Mouse (Mus musculus) lung, postnatal 0 days (tissue): ENCODE measurements around the gene Adcy6.

Experiments
- CTCF ChIP-seq: IDR thresholded peaks from 2 replicates; pipeline ENCODE4 v1.5.1; 2016; ENCODE audit warnings: antibody characterized with exemption, mild to moderate bottlenecking
- EP300 ChIP-seq: IDR thresholded peaks from 2 replicates; pipeline ENCODE4 v1.6.1; 2016; ENCODE audit warnings: antibody characterized with exemption, mild to moderate bottlenecking, control low read depth

- TF ChIP-seq EP300 = no peak
- TF ChIP-seq CTCF = no peak
Observed at GRCm38 (mm10) chr15:98609331-98610130, at the start of gene Adcy6.
